Mouse (Mus musculus): ENCODE measurements around the gene Rab13.

GRCm38 (mm10) chr3:90255194-90255565 is 41.7 kb downstream of the Rab13 start:
- TF ChIP-seq POLR2A (IDR thresholded peaks at IDR 0.05; ENCODE audit: low read depth, low read length) (no peak), CTCF (IDR thresholded peaks at IDR 0.05; ENCODE audit: extremely low read depth, insufficient read depth, insufficient read length, insufficient replicate concordance) (no peak)

Measured in spleen, adult 2 months (tissue).